Mouse (Mus musculus) neural tube, embryonic 13.5 days (tissue): Measurements from ENCODE around the gene Gcm2. TPM values are rescaled to one million over a fixed set of nuclear protein-coding genes. Genes with fewer than 3 reads are reported as not detected.

ENCODE experiments used
- ATAC-seq: fragments of 200-750 bp; cut with Nextera tagmentation; 2 replicates; pipeline ENCODE4 v1.8.0; 2017; ENCODE audit warnings: low read depth, mild to moderate bottlenecking, moderate TSS enrichment, moderate library complexity
- H3K27ac ChIP-seq: fragments of 300-500 bp; sonication (generic); replicated peaks from 2 replicates; pipeline ENCODE4 v1.5.1; 2015; ENCODE audit warnings: moderate library complexity, mild to moderate bottlenecking, inconsistent platforms
- H3K27me3 ChIP-seq: fragments of 300-500 bp; sonication (generic); 2 replicates; pipeline ENCODE4 v1.6.1; 2015; ENCODE audit warnings: mild to moderate bottlenecking, inconsistent platforms
- H3K36me3 ChIP-seq: fragments of 300-500 bp; sonication (generic); 2 replicates; pipeline ENCODE4 v1.6.1; 2015; ENCODE audit warnings: mild to moderate bottlenecking, inconsistent platforms
- H3K4me1 ChIP-seq: fragments of 300-500 bp; sonication (generic); replicated peaks from 2 replicates; pipeline ENCODE4 v1.6.1; 2015; ENCODE audit warnings: inconsistent platforms
- H3K4me2 ChIP-seq: fragments of 300-500 bp; sonication (generic); 2 replicates; pipeline ENCODE4 v1.6.1; 2015; ENCODE audit warnings: inconsistent platforms, mild to moderate bottlenecking, moderate library complexity
- H3K4me3 ChIP-seq: fragments of 300-500 bp; sonication (generic); 2 replicates; pipeline ENCODE4 v1.5.1; 2015; ENCODE audit warnings: mild to moderate bottlenecking, inconsistent platforms
- H3K9ac ChIP-seq: fragments of 300-500 bp; sonication (generic); 2 replicates; pipeline ENCODE4 v1.6.1; 2015; ENCODE audit warnings: moderate library complexity, mild to moderate bottlenecking, inconsistent platforms
- H3K9me3 ChIP-seq: fragments of 300-500 bp; sonication (generic); 2 replicates; pipeline ENCODE4 v1.6.1; 2016; ENCODE audit warnings: inconsistent platforms
- WGBS: fragments of 180-500 bp; shearing (Covaris S2); methylation state at CpG from one replicate; pipeline ENCODE4 v1.1.7; 2015; 5-methylcytosine and 5-hydroxymethylcytosine counted together
- polyA plus RNA-seq: library from polyadenylated mRNA; unstranded; fragments of >200 nt; fragmentation: Nextera tagmentation; extraction: Ambion mirVana; gene quantifications from 2 replicates; pipeline ENCODE4 v1.2.1, GENCODE M21; 2015

Gene Gcm2
- polyA plus RNA-seq, 1 experiment from 2014 or later = not detected

GRCm38 (mm10) chr13:41078690-41079420 lies 32.0 kb downstream of the Gcm2 start:
- Histone ChIP-seq H3K4me2 (peak overlapping the region; percentile 82), H3K4me1 (peaks cover 12% of the 10 kb centered on the region), H3K4me3 (peak overlapping the region; percentile 48), H3K9me3 (no peaks in the 10 kb centered on the region), H3K9ac (peak overlapping the region; percentile 60), H3K36me3 (no peaks in the 10 kb centered on the region), H3K27ac (no peak overlapping the region), H3K27me3 (peaks cover 46% of the 10 kb centered on the region)
- 6% methylated on average over 22 of the region's 24 CpGs for WGBS
- ATAC-seq = peak; percentile 80

- WGBS = 74% methylated on average over 9 of the region's 9 CpGs
- Histone ChIP-seq H3K36me3 (no peaks in the 10 kb centered on the region), H3K9me3 (no peaks in the 10 kb centered on the region), H3K4me3 (no peak overlapping the region), H3K9ac (no peak overlapping the region), H3K27me3 (peaks cover 46% of the 10 kb centered on the region), H3K27ac (no peak overlapping the region), H3K4me2 (no peak overlapping the region), H3K4me1 (peaks cover 12% of the 10 kb centered on the region)
- ATAC-seq = no peak
These were observed 32.9 kb downstream of the Gcm2 start for GRCm38 (mm10) chr13:41077921-41078320.

- Histone ChIP-seq H3K4me1 (peaks cover 5% of the 10 kb centered on the region), H3K4me2 (no peak overlapping the region), H3K4me3 (no peak overlapping the region), H3K9me3 (no peaks in the 10 kb centered on the region), H3K9ac (no peak overlapping the region), H3K27me3 (peaks cover 18% of the 10 kb centered on the region), H3K27ac (no peak overlapping the region), H3K36me3 (no peaks in the 10 kb centered on the region)
- no peak for ATAC-seq
- 89% methylated on average over 5 of the region's 5 CpGs for WGBS
These were observed 37.0 kb downstream of the Gcm2 start for GRCm38 (mm10) chr13:41073819-41074218.

GRCm38 (mm10) chr13:41071617-41072016 lies 39.2 kb downstream of the Gcm2 start:
- Histone ChIP-seq H3K36me3 (no peaks in the 10 kb centered on the region), H3K4me3 (no peak overlapping the region), H3K4me1 (no peaks in the 10 kb centered on the region), H3K4me2 (no peak overlapping the region), H3K9ac (no peak overlapping the region), H3K27ac (no peak overlapping the region), H3K9me3 (no peaks in the 10 kb centered on the region), H3K27me3 (no peaks in the 10 kb centered on the region)
- ATAC-seq = no peak
- WGBS = 90% methylated on average over 11 of the region's 11 CpGs

- H3K4me2 ChIP-seq = no peak overlapping the region
- H3K36me3 ChIP-seq = no peaks in the 10 kb centered on the region
- H3K27ac ChIP-seq = no peak overlapping the region
- H3K9ac ChIP-seq = no peak overlapping the region
- whole genome bisulfite sequencing = 92% methylated on average over 4 of the region's 4 CpGs
- no peak for ATAC-seq
- no peaks in the 10 kb centered on the region for H3K27me3 ChIP-seq
- no peak overlapping the region for H3K4me3 ChIP-seq
- no peaks in the 10 kb centered on the region for H3K9me3 ChIP-seq
- no peaks in the 10 kb centered on the region for H3K4me1 ChIP-seq
These were observed 43.2 kb downstream of the Gcm2 start for GRCm38 (mm10) chr13:41067618-41068017.

- no peak for ATAC-seq
- 68% methylated on average over 5 of the region's 5 CpGs for WGBS
- H3K4me3 ChIP-seq = no peak overlapping the region
These were observed 58.9 kb downstream of the Gcm2 start for GRCm38 (mm10) chr13:41051965-41052364.

More at GRCm38 (mm10) chr13:41051965-41052364, 58.9 kb downstream of the Gcm2 start:
- H3K36me3 ChIP-seq = no peaks in the 10 kb centered on the region
- no peak overlapping the region for H3K9ac ChIP-seq
- H3K27me3 ChIP-seq = no peaks in the 10 kb centered on the region
- no peak overlapping the region for H3K4me2 ChIP-seq
- H3K9me3 ChIP-seq = no peaks in the 10 kb centered on the region
- no peaks in the 10 kb centered on the region for H3K4me1 ChIP-seq
- H3K27ac ChIP-seq = no peak overlapping the region

Other genes starting within 250 kb of the Gcm2 start
- gene Pak1ip1, start 110.0 kb downstream of the Gcm2 start, polyA plus RNA-seq = 56.8 and 64.7 TPM in 2 replicates
- 147 TPM in 2 replicates for gene Tmem14c, start 94.7 kb downstream of the Gcm2 start, polyA plus RNA-seq
- 0.25 and 0.84 TPM in 2 replicates for gene Mak, start 31.3 kb downstream of the Gcm2 start, polyA plus RNA-seq
- gene Sycp2l, start 3.3 kb upstream of the Gcm2 start, polyA plus RNA-seq = not detected in 2 replicates
- 36.4 and 43.4 TPM in 2 replicates for gene Elovl2, start 109.4 kb upstream of the Gcm2 start, polyA plus RNA-seq
- gene Smim13, start 138.8 kb upstream of the Gcm2 start, polyA plus RNA-seq = 22.4 and 22.7 TPM in 2 replicates
- not detected in 2 replicates for gene Gm17364, start 162.9 kb upstream of the Gcm2 start, polyA plus RNA-seq